Mouse (Mus musculus): ENCODE measurements at regions not wholly inside any gene's neighbourhood (a gene's known extent, or its start where the extent isn't known, plus 50 kb on each side); places are given as distances from the start of the nearest gene placed in this dataset.

DNA sequence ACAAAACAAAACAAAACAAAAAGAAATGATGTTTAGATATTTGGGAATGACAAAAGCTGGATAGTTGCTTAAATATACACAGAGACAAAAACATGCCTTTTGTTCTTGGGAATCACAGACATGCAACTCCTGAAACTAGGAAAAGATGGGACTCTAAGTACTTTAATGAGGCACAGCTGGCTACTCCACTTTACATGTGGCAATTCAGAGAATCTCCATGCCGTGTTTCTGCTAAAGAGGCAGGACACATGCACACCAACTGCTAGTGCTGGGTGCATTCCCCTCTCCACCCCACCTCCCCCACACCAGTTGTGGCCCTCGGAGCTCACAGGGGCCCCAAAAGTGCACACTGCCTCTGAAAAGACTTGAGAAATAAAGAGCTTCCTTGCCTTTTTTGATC lies 58.6 kb upstream of the Tsc22d1 start:
- Histone ChIP-seq H3K4me2 (replicated peaks; ENCODE audit: low read depth, low read length) (no peak overlapping the region), H3K36me3 (ENCODE audit: insufficient read depth, low read length) (no peaks in the 10 kb centered on the region), H3K9ac (replicated peaks; ENCODE audit: low read length) (no peak overlapping the region), H3K9me3 (ENCODE audit: low read length) (peaks cover 8% of the 10 kb centered on the region), H3K27ac (ENCODE audit: low read length) (no peak overlapping the region), H3K4me1 (ENCODE audit: insufficient read depth, low read length) (no peaks in the 10 kb centered on the region), H3K27me3 (ENCODE audit: insufficient read depth, low read length) (no peaks in the 10 kb centered on the region), H3K4me3 (ENCODE audit: low read length) (no peak overlapping the region)
- WGBS, result 72% methylated on average over 2 of the region's 2 CpGs
- ATAC-seq (ENCODE audit: low FRiP score, low TSS enrichment), result no peak

DNA sequence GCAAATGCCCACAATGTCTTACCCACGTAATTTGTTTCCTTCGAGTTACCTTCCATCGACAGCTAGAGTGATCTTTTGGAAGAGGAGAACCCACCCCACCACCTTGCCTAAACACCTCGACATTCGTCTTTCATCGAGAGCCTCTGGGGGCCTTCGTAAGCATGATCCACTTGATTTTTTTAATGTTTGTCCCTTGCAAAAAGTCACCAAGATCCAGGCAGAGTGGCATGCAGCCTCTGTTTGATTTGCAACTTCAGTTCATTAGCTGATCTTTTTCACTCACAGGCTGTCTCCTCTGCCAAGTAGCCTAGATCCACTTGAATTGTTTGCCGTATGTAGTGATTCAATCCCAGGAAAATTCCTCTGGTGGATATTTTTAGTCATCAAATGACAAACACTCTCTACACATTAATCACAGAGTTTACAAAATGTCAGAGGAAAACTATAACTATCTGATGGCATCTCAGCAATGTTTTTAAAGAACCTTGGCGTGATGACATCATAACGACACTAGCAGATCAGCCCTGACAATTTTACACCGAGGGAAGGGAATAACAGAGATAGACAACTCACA lies 54.8 kb upstream of the Tsc22d1 start:
- H3K4me2 ChIP-seq (replicated peaks; ENCODE audit: low read depth, low read length), result no peak overlapping the region
- no peaks in the 10 kb centered on the region for H3K36me3 ChIP-seq (ENCODE audit: insufficient read depth, low read length)
- no peaks in the 10 kb centered on the region for H3K27me3 ChIP-seq (ENCODE audit: insufficient read depth, low read length)
- peaks cover 8% of the 10 kb centered on the region for H3K9me3 ChIP-seq (ENCODE audit: low read length)
- WGBS, result 81% methylated on average over 11 of the region's 11 CpGs
- ATAC-seq (ENCODE audit: low FRiP score, low TSS enrichment), result no peak
- no peak overlapping the region for H3K4me3 ChIP-seq (ENCODE audit: low read length)
- H3K4me1 ChIP-seq (ENCODE audit: insufficient read depth, low read length), result no peaks in the 10 kb centered on the region
- H3K27ac ChIP-seq (ENCODE audit: low read length), result no peak overlapping the region
- H3K9ac ChIP-seq (replicated peaks; ENCODE audit: low read length), result no peak overlapping the region

DNA sequence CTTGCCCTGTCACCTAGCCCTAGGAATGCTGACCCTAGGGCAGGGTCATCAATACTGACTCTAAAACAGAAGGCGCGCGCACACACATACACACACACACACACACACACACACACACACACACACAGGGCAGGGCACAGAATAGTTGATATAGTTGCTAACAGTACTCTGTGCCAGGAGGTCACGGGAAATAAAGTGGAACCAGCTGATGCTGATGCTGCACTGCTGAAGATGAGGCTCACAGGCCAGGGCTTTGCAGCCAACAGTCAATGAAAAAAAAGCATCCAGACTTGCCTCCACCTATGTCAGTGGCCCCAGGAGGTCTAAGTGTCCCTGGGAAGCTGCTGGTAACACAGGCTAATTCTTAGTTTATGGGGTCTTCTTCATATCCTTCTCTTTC lies 50.7 kb upstream of the Tsc22d1 start:
- 96% methylated on average over 4 of the region's 4 CpGs for WGBS
- no peak overlapping the region for H3K9ac ChIP-seq (replicated peaks; ENCODE audit: low read length)
- no peak for ATAC-seq (ENCODE audit: low FRiP score, low TSS enrichment)
- H3K36me3 ChIP-seq (ENCODE audit: insufficient read depth, low read length), result no peaks in the 10 kb centered on the region
- H3K9me3 ChIP-seq (ENCODE audit: low read length), result peaks cover 5% of the 10 kb centered on the region
- no peaks in the 10 kb centered on the region for H3K27me3 ChIP-seq (ENCODE audit: insufficient read depth, low read length)
- H3K4me1 ChIP-seq (ENCODE audit: insufficient read depth, low read length), result no peaks in the 10 kb centered on the region
- H3K4me3 ChIP-seq (ENCODE audit: low read length), result no peak overlapping the region
- no peak overlapping the region for H3K4me2 ChIP-seq (replicated peaks; ENCODE audit: low read depth, low read length)
- H3K27ac ChIP-seq (ENCODE audit: low read length), result no peak overlapping the region

Data from kidney, embryonic 16.5 days (tissue).